Mouse (Mus musculus) embryonic facial prominence, embryonic 15.5 days (tissue): ENCODE measurements at regions not wholly inside any gene's neighbourhood (a gene's known extent, or its start where the extent isn't known, plus 50 kb on each side); places are given as distances from the start of the nearest gene placed in this dataset.

Source experiments
- ATAC-seq: fragments of 200-750 bp; cut with Nextera tagmentation; 2 replicates; pipeline ENCODE4 v1.8.0; 2017; ENCODE audit warnings: low read depth, moderate TSS enrichment; ENCODE audit not compliant: insufficient number of reproducible peaks, low FRiP score, low TSS enrichment
- H3K27ac ChIP-seq: fragments of 300-500 bp; sonication (generic); replicated peaks from 2 replicates; pipeline ENCODE4 v1.5.1; 2015; ENCODE audit warnings: mild to moderate bottlenecking, inconsistent platforms
- H3K27me3 ChIP-seq: fragments of 300-500 bp; sonication (generic); 2 replicates; pipeline ENCODE4 v1.6.1; 2015; ENCODE audit warnings: inconsistent platforms
- H3K36me3 ChIP-seq: fragments of 300-500 bp; sonication (generic); 2 replicates; pipeline ENCODE4 v1.6.1; 2015; ENCODE audit warnings: mild to moderate bottlenecking, inconsistent platforms
- H3K4me1 ChIP-seq: fragments of 300-500 bp; sonication (generic); 2 replicates; pipeline ENCODE4 v1.6.1; 2015; ENCODE audit warnings: inconsistent platforms
- H3K4me2 ChIP-seq: fragments of 300-500 bp; sonication (generic); replicated peaks from 2 replicates; pipeline ENCODE4 v1.6.1; 2015; ENCODE audit warnings: mild to moderate bottlenecking, inconsistent platforms
- H3K4me3 ChIP-seq: fragments of 300-500 bp; sonication (generic); replicated peaks from 2 replicates; pipeline ENCODE4 v1.5.1; 2015; ENCODE audit warnings: mild to moderate bottlenecking, inconsistent platforms
- H3K9ac ChIP-seq: fragments of 300-500 bp; sonication (generic); 2 replicates; pipeline ENCODE4 v1.6.1; 2015; ENCODE audit warnings: inconsistent platforms
- H3K9me3 ChIP-seq: fragments of 300-500 bp; sonication (generic); replicated peaks from 2 replicates; pipeline ENCODE4 v1.6.1; 2016; ENCODE audit warnings: inconsistent platforms
- WGBS: fragments of 180-500 bp; shearing (Covaris S2); methylation state at CpG from one replicate; pipeline ENCODE4 v1.1.7; 2015; 5-methylcytosine and 5-hydroxymethylcytosine counted together

DNA sequence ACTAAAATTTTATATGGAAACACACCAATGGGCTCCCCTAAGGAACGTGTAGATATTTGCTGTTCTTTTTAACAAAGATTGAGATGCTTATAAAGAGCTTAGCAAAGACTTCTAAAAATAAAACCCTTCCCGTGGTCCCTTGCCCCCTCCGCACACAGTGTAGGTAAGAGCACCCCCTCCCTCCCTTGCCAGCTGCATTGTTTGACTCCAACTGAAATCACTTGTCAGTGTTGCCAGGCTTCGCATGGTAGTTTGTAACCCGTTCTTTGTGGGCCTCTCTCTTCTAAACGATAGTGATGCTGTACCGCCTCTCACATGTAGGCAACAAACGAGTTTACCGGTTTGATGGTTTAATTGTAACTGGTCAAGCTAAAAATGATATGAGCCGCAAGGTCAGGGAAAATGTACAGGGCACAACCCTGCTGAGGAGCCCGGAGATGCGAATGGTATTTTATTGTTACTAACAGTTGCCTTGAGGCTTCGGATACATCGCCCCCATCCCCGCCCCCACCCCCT is 246.0 kb downstream of the Ttll7 start:
- H3K4me3 ChIP-seq: no peak overlapping the region
- no peaks in the 10 kb centered on the region for H3K9me3 ChIP-seq
- 34% methylated on average over 15 of the region's 15 CpGs for WGBS
- H3K4me2 ChIP-seq: no peak overlapping the region
- no peak for ATAC-seq
- H3K27ac ChIP-seq: no peak overlapping the region
- no peaks in the 10 kb centered on the region for H3K36me3 ChIP-seq
- no peaks in the 10 kb centered on the region for H3K27me3 ChIP-seq
- H3K9ac ChIP-seq: no peak overlapping the region
- H3K4me1 ChIP-seq: peaks cover 13% of the 10 kb centered on the region; the same call in 1 of the 2 replicates

DNA sequence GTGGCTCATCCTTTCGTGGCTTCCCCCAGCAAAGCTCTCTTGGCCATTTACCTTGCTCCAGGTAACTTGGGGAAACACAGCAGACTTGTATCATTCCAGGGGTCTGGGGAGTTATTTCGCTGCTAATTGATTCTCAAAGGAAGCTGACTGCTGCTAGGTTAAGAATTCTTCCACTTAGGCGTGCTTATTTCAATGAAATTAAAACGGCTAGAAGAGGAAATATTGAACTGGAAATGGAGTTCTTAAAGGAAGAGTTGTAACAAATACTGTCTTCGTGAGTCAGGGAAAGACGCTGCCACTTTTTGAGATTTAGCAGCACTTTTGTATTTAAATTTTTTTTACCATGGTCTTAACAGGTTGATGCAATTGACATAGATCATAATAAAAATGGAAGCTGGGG is 246.4 kb downstream of the Ttll7 start:
- Histone ChIP-seq H3K4me1 (peaks cover 13% of the 10 kb centered on the region; the same call in 1 of the 2 replicates), H3K27ac (no peak overlapping the region), H3K4me3 (no peak overlapping the region), H3K27me3 (no peaks in the 10 kb centered on the region), H3K36me3 (no peaks in the 10 kb centered on the region), H3K4me2 (no peak overlapping the region), H3K9ac (no peak overlapping the region), H3K9me3 (no peaks in the 10 kb centered on the region)
- ATAC-seq: no peak
- WGBS: 45% methylated on average over 6 of the region's 6 CpGs

DNA sequence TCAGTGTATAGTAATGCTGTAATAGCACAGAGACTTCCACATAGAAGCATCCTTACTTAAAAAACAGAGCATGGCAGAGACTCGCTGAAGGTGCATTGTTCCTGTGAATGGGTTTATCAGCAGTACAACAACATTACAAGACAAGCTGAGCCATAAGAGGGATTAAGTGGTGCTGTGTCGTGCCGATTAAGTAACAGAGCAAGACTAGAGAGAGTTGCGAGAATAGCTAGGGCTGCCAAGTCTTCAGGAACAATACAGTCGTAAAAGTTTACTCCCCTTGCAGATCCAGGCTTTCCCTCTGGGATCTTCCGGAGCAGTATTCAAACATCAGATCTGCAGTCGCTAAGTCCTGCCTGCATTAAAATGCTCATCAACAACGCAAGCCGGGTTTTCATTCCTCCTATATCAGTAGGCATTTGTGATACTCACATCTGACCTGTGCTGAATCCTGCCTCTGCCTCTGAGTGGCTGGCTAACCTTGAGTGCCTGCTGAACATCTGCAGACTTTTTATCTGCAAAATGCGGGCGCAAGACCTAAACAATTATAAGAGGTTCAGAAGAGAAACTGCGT is 247.1 kb downstream of the Ttll7 start:
- Histone ChIP-seq H3K9me3 (no peaks in the 10 kb centered on the region), H3K9ac (no peak overlapping the region), H3K4me3 (no peak overlapping the region), H3K4me2 (no peak overlapping the region; the same call in 1 of the 2 replicates), H3K36me3 (no peaks in the 10 kb centered on the region), H3K27ac (no peak overlapping the region), H3K27me3 (no peaks in the 10 kb centered on the region), H3K4me1 (peaks cover 13% of the 10 kb centered on the region; the same call in 1 of the 2 replicates)
- 31% methylated on average over 12 of the region's 12 CpGs for WGBS
- ATAC-seq: no peak

DNA sequence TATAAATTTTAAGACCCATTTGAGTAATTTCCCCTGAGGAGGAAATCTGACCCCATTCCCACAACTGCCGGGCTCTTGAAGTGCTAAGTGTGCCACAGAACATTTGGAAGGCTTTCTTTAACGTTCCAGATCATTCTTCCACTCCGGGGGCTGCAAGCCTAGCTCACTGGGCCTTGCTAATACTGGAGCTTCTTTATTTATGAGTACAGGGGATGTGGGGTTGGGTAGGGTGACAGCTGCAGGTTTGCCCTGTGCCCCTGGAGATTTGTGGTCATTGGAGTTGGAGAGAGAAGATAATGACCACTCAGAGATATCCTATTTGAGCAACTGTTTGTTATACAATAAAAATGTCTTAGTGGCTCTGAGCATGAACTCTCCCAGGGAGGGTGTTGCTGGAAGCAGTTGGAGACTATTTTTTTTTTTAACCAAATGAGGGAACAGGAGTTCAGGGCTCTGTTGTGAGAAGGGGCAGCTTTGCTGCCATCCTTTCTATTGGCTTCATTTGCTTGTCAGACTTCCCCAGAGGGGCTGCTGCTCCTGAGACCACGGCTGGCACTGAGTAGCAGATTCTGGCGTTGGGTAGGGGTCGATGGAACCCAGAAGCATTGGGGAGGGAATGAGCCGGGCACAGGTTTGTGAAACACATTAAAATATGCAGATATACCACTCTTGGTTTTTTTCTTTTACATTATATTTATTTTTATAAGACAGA is 249.0 kb downstream of the Ttll7 start:
- Histone ChIP-seq H3K4me1 (peaks cover 13% of the 10 kb centered on the region; the same call in 1 of the 2 replicates), H3K27ac (no peak overlapping the region)
- ATAC-seq: no peak

DNA sequence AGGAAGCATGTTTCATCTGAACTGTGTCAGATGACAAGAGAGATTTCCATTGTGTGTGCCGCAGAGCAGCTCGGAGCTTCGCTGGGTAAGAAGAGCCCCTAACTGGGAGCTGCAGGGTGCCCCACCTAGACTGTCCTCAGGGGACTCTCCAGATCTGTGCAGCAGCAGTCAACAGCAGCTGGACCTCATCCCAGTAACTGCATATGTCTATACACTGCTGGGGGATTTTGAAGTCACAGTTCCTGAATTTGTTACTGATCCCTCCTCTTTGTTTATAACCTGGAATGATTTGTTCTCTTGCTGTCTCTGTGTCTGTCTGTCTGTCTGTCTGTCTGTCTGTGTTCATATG is 249.6 kb downstream of the Ttll7 start:
- no peak overlapping the region for H3K4me3 ChIP-seq
- WGBS: 35% methylated on average over 3 of the region's 3 CpGs
- H3K9me3 ChIP-seq: no peaks in the 10 kb centered on the region
- no peaks in the 10 kb centered on the region for H3K36me3 ChIP-seq
- ATAC-seq: no peak
- H3K27me3 ChIP-seq: no peaks in the 10 kb centered on the region
- H3K4me2 ChIP-seq: no peak overlapping the region
- no peak overlapping the region for H3K9ac ChIP-seq
- no peak overlapping the region for H3K27ac ChIP-seq
- peaks cover 13% of the 10 kb centered on the region; the same call in 1 of the 2 replicates for H3K4me1 ChIP-seq

More for the DNA sequence above, 249.0 kb downstream of the Ttll7 start:
- H3K36me3 ChIP-seq: no peaks in the 10 kb centered on the region
- H3K9me3 ChIP-seq: no peaks in the 10 kb centered on the region
- no peak overlapping the region for H3K4me3 ChIP-seq
- 33% methylated on average over 7 of the region's 7 CpGs for WGBS
- no peaks in the 10 kb centered on the region for H3K27me3 ChIP-seq
- no peak overlapping the region for H3K9ac ChIP-seq
- H3K4me2 ChIP-seq: no peak overlapping the region

DNA sequence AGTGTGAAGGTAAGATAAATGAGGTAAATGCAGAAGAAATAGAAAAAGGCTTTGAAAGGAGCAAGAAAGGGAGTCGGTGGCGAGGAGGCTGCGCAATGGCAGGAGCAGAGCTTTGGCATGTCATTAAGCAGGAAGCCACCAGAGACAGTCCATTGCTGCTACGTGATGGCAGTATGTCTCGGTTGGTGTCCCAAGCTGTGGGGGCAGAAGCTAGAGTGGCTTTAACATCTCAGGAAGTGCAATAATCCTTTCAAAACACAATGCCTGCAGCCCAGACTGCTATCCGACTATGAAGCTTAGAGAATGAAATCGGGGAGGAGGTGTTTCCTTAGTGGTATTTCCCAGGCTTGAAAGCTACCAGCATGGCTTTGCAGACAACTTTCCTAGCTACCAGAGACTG is 251.3 kb downstream of the Ttll7 start:
- 73% methylated on average over 7 of the region's 7 CpGs for WGBS
- H3K27ac ChIP-seq: no peak overlapping the region
- no peak overlapping the region for H3K9ac ChIP-seq
- no peak overlapping the region for H3K4me3 ChIP-seq
- no peak overlapping the region for H3K4me2 ChIP-seq
- no peak for ATAC-seq
- peaks cover 9% of the 10 kb centered on the region; the same call in 1 of the 2 replicates for H3K4me1 ChIP-seq
- no peaks in the 10 kb centered on the region for H3K36me3 ChIP-seq
- H3K27me3 ChIP-seq: no peaks in the 10 kb centered on the region
- H3K9me3 ChIP-seq: no peaks in the 10 kb centered on the region

DNA sequence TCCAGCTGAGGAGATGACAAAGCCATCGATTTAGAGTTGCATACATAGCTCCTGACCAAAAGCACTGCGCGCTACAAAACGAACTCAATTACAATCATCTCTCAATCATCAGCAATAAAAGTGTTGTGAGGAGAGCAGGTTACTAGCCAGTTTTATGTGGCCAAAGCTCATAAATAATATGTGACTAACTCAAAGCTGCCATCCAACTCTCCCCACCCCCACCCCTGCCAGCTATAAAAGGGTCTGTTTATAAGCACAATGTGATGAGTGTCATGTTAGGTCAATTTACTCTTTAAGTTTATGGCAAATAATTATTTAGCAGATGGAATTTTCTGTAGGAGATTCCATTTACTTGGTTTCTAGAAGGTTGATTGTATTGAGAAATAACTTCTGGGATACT is 265.4 kb downstream of the Ttll7 start:
- Histone ChIP-seq H3K4me1 (no peaks in the 10 kb centered on the region), H3K36me3 (no peaks in the 10 kb centered on the region), H3K9ac (no peak overlapping the region), H3K9me3 (no peaks in the 10 kb centered on the region), H3K4me3 (no peak overlapping the region), H3K4me2 (no peak overlapping the region), H3K27ac (no peak overlapping the region), H3K27me3 (no peaks in the 10 kb centered on the region)
- ATAC-seq: no peak
- WGBS: 97% methylated on average over 4 of the region's 4 CpGs

DNA sequence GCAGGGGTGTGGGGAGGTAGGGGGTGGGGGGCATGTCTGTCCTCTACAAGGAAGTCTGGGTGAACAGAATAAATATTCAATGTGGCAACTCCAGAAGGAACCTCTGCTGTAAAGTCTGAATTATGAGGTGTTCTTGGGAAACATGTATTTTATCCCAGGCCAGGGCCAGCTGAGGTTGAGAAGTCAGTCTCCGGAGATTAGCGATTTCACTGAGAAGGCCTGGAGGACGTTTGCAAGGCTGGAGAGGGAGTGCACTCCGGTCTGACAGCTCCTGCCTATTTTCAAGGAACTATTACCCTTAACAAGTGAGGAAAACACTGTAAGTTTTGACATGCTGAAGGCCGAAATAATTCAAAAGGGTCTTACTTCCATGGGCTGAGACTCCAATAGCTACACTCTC is 265.9 kb downstream of the Ttll7 start:
- Histone ChIP-seq H3K4me2 (no peak overlapping the region), H3K9ac (no peak overlapping the region), H3K4me3 (no peak overlapping the region), H3K4me1 (no peaks in the 10 kb centered on the region), H3K27ac (no peak overlapping the region), H3K36me3 (no peaks in the 10 kb centered on the region), H3K9me3 (no peaks in the 10 kb centered on the region), H3K27me3 (no peaks in the 10 kb centered on the region)
- WGBS: 71% methylated on average over 5 of the region's 5 CpGs
- ATAC-seq: no peak

DNA sequence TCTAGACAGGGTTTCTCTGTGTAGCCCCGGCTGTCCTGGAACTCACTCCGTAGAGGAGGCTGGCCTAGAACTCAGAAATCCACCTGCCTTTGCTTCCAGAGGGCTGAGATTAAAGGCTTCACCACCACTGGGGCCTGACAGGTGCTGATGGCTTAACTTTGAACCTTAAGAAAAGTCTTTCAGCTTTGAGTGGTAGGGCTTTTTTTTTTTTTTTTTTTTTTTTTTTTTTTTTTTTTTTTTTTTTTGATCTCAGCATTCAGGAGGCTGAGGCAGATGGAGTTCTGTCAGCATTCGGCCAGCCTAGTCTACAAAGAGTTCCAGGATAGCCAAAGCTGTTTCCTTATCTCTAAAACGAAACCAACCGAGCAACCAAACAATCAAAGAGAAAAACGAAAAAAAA is 266.5 kb downstream of the Ttll7 start:
- no peak overlapping the region for H3K27ac ChIP-seq

DNA sequence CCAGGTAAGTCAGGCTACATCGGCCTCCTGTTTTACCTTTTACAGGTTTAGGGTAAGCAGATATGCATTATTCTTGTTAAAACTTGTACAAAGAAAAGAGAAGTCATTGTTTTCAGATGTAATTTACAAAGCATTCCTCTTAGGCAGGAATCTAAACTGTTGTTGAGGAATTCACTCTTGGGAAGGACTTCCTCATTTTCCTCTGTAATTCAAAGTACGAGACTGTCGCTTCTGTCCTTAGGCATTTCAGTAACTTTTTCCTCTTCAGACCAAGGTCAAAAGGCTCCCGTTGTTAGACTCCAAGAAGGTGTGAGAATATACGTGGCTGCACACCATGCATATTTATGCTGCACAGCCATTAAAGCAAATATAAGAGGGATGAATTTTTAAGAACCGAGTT is 269.7 kb downstream of the Ttll7 start:
- Histone ChIP-seq H3K27ac (no peak overlapping the region), H3K4me3 (no peak overlapping the region), H3K9me3 (no peaks in the 10 kb centered on the region), H3K36me3 (no peaks in the 10 kb centered on the region), H3K27me3 (no peaks in the 10 kb centered on the region), H3K4me2 (no peak overlapping the region), H3K4me1 (no peaks in the 10 kb centered on the region), H3K9ac (no peak overlapping the region)
- ATAC-seq: no peak
- 57% methylated on average over 6 of the region's 6 CpGs for WGBS

More for the DNA sequence above, 266.5 kb downstream of the Ttll7 start:
- 86% methylated on average over 6 of the region's 6 CpGs for WGBS
- ATAC-seq: no peak
- no peaks in the 10 kb centered on the region for H3K9me3 ChIP-seq
- no peak overlapping the region for H3K9ac ChIP-seq
- no peak overlapping the region for H3K4me3 ChIP-seq
- no peaks in the 10 kb centered on the region for H3K27me3 ChIP-seq
- H3K4me1 ChIP-seq: no peaks in the 10 kb centered on the region
- no peaks in the 10 kb centered on the region for H3K36me3 ChIP-seq
- H3K4me2 ChIP-seq: no peak overlapping the region

DNA sequence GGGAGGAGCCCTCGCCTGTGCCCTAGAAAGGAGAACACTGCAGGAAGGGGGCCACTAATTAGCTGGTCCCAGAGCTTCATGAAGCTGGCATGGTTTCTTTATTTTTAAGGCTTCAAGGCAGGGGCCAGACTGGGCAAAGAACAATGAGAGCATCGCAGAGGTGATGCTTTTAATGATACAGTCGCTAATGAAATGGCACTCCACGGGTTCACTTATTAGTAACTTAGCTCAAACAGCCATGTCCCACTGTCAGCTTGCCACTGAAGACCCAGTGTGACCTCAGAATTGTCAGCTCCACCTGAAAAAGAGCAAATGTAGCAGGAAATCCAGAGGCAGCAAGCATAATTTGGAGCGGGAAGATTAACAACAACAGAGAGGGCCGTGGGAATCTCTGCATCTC is 275.6 kb downstream of the Ttll7 start:
- no peak overlapping the region for H3K4me3 ChIP-seq
- no peak for ATAC-seq
- H3K36me3 ChIP-seq: no peaks in the 10 kb centered on the region
- no peak overlapping the region for H3K4me2 ChIP-seq
- WGBS: 77% methylated on average over 6 of the region's 6 CpGs
- no peak overlapping the region for H3K9ac ChIP-seq
- no peaks in the 10 kb centered on the region for H3K9me3 ChIP-seq
- no peak overlapping the region for H3K27ac ChIP-seq
- H3K27me3 ChIP-seq: no peaks in the 10 kb centered on the region
- no peaks in the 10 kb centered on the region for H3K4me1 ChIP-seq

DNA sequence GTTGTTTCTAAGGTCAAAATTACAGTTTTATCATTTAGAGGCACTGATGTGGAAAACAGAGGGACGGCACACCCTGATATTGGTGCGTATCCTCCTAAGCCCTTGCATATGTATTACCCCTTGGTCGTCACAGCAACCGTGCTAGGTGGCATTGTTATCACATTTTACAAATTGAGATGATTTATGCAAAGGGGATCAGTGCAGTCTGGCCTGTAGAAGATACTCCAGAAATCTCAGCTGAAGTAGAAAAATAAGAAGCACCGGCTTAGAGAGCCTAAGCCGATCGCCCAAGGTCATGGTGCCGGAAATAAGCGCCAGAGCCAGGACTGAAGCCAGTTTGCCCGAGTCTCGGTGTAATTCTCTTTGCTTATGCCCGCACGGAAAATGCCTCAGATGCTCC is 280.7 kb downstream of the Ttll7 start:
- no peaks in the 10 kb centered on the region for H3K4me1 ChIP-seq
- no peak overlapping the region for H3K27ac ChIP-seq
- WGBS: 93% methylated on average over 13 of the region's 13 CpGs
- no peaks in the 10 kb centered on the region for H3K9me3 ChIP-seq
- no peak for ATAC-seq
- no peak overlapping the region for H3K4me2 ChIP-seq
- H3K36me3 ChIP-seq: no peaks in the 10 kb centered on the region
- H3K9ac ChIP-seq: no peak overlapping the region
- H3K4me3 ChIP-seq: no peak overlapping the region
- no peaks in the 10 kb centered on the region for H3K27me3 ChIP-seq
